Mouse (Mus musculus) heart, embryonic 16.5 days (tissue): ENCODE measurements around the gene Kcnc1. TPM values are rescaled to one million over a fixed set of nuclear protein-coding genes. Genes with fewer than 3 reads are reported as not detected.

Experiments used
- ATAC-seq: fragments of 200-750 bp; cut with Nextera tagmentation; replicated peaks from 2 replicates; pipeline ENCODE4 v1.8.0; 2017; ENCODE audit warnings: moderate number of reproducible peaks; ENCODE audit not compliant: insufficient read depth, low FRiP score; ENCODE audit errors: extremely low read depth
- H3K27ac ChIP-seq: fragments of 300-500 bp; sonication (generic); 2 replicates; pipeline ENCODE4 v1.5.1; 2014; ENCODE audit warnings: mild to moderate bottlenecking, low read length, control low read depth, moderate library complexity
- H3K27me3 ChIP-seq: fragments of 300-500 bp; sonication (generic); 2 replicates; pipeline ENCODE4 v1.6.1; 2014; ENCODE audit warnings: low read length, mixed read lengths; ENCODE audit not compliant: control insufficient read depth, insufficient read depth
- H3K36me3 ChIP-seq: fragments of 300-500 bp; sonication (generic); 2 replicates; pipeline ENCODE4 v1.6.1; 2014; ENCODE audit not compliant: control insufficient read depth, insufficient read depth
- H3K4me1 ChIP-seq: fragments of 300-500 bp; sonication (generic); 2 replicates; pipeline ENCODE4 v1.6.1; 2014; ENCODE audit warnings: low read length, mixed read lengths; ENCODE audit not compliant: control insufficient read depth, insufficient read depth
- H3K4me2 ChIP-seq: fragments of 300-500 bp; sonication (generic); 2 replicates; pipeline ENCODE4 v1.6.1; 2014; ENCODE audit warnings: low read depth, mild to moderate bottlenecking, control low read depth, low read length
- H3K4me3 ChIP-seq: fragments of 300-500 bp; sonication (generic); 2 replicates; pipeline ENCODE4 v1.5.1; 2014; ENCODE audit warnings: mild to moderate bottlenecking, control low read depth, low read length
- H3K9ac ChIP-seq: fragments of 300-500 bp; sonication (generic); 2 replicates; pipeline ENCODE4 v1.6.1; 2014; ENCODE audit warnings: low read length, control low read depth
- H3K9me3 ChIP-seq: fragments of 300-500 bp; sonication (generic); replicated peaks from 2 replicates; pipeline ENCODE4 v1.6.1; 2016; ENCODE audit warnings: low read length; ENCODE audit not compliant: control insufficient read depth
- WGBS: fragments of 180-500 bp; shearing (Covaris S2); extraction: QIAGEN DNeasy Blood & Tissue Kit; methylation state at CpG from one replicate; pipeline ENCODE4 v1.1.7; 2014; 5-methylcytosine and 5-hydroxymethylcytosine counted together
- polyA plus RNA-seq: library from polyadenylated mRNA; unstranded; fragments of >200 nt; fragmentation: Nextera tagmentation; extraction: Ambion mirVana; gene quantifications from 2 replicates; pipeline ENCODE4 v1.2.1, GENCODE M21; 2015

Gene Kcnc1
- polyA plus RNA-seq, 1 experiment from 2014 or later = not detected

GRCm38 (mm10) chr7:46453930-46454679, 57.8 kb downstream of the Kcnc1 start:
- no peak for ATAC-seq
- Histone ChIP-seq H3K27me3 (no peaks in the 10 kb centered on the region), H3K27ac (no peak overlapping the region), H3K9ac (no peak overlapping the region), H3K9me3 (no peaks in the 10 kb centered on the region), H3K4me1 (no peaks in the 10 kb centered on the region), H3K36me3 (no peaks in the 10 kb centered on the region), H3K4me3 (no peak overlapping the region), H3K4me2 (no peak overlapping the region)
- WGBS = 46% methylated on average over 10 of the region's 10 CpGs

DNA sequence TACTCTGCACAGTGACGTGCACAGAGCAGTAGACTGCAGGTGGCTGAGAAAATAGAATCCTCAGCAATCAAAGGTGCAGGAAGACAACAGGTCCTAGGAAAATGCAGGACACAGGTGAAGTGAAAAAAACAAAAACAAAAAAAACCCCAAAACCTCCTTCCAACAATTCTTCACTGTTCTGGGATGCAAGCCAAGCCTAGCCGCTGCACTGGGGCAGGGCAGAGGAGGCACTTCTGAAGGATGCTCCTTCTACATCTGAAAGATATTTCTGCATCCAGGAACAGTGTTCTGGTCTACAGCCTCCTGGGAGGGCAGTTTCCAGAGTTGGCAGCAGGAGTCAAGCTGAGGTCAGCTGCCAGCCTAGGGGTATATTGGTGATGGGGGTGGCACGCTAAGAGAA, 61.6 kb downstream of the Kcnc1 start:
- no peaks in the 10 kb centered on the region for H3K36me3 ChIP-seq
- H3K4me2 ChIP-seq = no peak overlapping the region
- H3K27me3 ChIP-seq = no peaks in the 10 kb centered on the region
- no peaks in the 10 kb centered on the region for H3K4me1 ChIP-seq
- no peak overlapping the region for H3K9ac ChIP-seq
- no peak for ATAC-seq
- WGBS = 74% methylated on average over 3 of the region's 3 CpGs
- no peaks in the 10 kb centered on the region for H3K9me3 ChIP-seq
- H3K4me3 ChIP-seq = no peak overlapping the region
- no peak overlapping the region for H3K27ac ChIP-seq

DNA sequence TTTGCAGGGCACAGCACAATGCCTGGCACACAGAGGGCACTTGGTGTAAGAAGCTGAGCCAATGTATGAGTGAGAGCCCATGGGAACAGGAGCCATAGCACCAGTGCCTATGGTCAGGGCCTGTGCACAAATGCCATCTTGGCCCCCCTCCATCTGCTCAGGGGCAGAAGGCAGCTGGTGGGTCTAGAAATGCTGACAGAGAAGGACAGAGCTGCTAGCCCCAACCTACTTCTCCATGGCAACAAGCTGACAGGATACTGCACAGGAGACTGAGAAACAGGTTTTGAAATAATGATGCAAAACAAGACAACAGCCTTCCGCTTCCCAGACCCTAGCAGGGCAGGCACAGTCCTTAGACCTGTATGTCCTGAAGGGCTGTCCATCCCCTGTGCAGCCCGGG, 62.9 kb downstream of the Kcnc1 start:
- Histone ChIP-seq H3K36me3 (no peaks in the 10 kb centered on the region), H3K4me3 (no peak overlapping the region), H3K27me3 (no peaks in the 10 kb centered on the region), H3K4me1 (0 out of 2 replicates have a peak, but pooled peaks cover under 1% of the 10 kb centered on the region), H3K9me3 (no peaks in the 10 kb centered on the region), H3K27ac (no peak overlapping the region), H3K9ac (no peak overlapping the region), H3K4me2 (no peak overlapping the region)
- WGBS = 69% methylated on average over 2 of the region's 2 CpGs
- ATAC-seq = no peak

- H3K27ac ChIP-seq = no peak overlapping the region
- H3K4me1 ChIP-seq = 0 out of 2 replicates have a peak, but pooled peaks cover 2% of the 10 kb centered on the region
- H3K27me3 ChIP-seq = no peaks in the 10 kb centered on the region
- H3K4me3 ChIP-seq = no peak overlapping the region
- WGBS = 81% methylated on average over 9 of the region's 9 CpGs
- no peaks in the 10 kb centered on the region for H3K36me3 ChIP-seq
- no peak overlapping the region for H3K4me2 ChIP-seq
- H3K9me3 ChIP-seq = no peaks in the 10 kb centered on the region
- no peak for ATAC-seq
- H3K9ac ChIP-seq = no peak overlapping the region
Observed at GRCm38 (mm10) chr7:46459605-46460245, 63.4 kb downstream of the Kcnc1 start.

DNA sequence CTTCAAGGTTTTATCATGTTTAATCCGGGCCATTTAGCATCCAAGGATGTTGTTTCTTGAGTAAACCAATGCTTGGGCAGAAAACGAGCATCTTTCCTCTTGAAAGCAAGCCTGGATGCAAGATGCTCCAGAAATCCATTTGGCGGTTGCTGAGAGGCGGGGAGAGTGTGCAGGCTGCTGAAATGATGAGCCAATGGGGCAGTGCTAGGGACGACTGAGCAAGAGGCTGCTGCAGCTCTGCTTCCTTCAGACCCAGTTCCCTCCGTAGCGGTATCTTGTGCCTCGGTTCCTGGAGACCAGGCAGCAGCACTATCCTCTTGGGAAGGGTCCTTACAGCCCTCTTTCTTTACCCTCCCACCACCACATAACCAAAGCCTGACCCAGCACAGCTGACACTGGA, 66.0 kb downstream of the Kcnc1 start:
- 68% methylated on average over 8 of the region's 8 CpGs for WGBS
- Histone ChIP-seq H3K4me2 (no peak overlapping the region), H3K36me3 (no peaks in the 10 kb centered on the region), H3K9ac (no peak overlapping the region), H3K27me3 (no peaks in the 10 kb centered on the region), H3K9me3 (no peaks in the 10 kb centered on the region), H3K4me3 (no peak overlapping the region), H3K27ac (no peak overlapping the region), H3K4me1 (peaks cover 9% of the 10 kb centered on the region)
- ATAC-seq = no peak

DNA sequence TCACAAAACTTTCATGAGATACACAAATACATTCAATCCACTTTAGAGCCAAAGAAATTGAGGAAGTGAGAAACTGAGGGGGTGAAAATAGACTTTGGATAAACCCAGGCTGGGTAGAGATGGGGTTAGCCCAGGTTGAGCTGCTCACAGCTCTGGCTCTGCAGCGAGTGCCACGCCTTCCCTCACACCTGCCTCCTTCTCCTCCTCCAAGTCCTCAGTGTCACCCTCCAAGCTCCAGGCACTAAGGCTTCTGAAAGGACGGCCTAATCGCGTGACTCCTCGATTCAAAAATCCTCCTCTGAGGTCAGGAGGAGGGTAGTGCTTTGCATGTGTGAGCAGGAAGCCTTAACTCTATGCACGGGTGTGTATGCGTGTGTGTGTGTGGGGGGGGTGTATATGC, 66.8 kb downstream of the Kcnc1 start:
- 78% methylated on average over 8 of the region's 8 CpGs for WGBS
- Histone ChIP-seq H3K4me3 (no peak overlapping the region), H3K4me1 (peaks cover 9% of the 10 kb centered on the region), H3K36me3 (no peaks in the 10 kb centered on the region), H3K4me2 (no peak overlapping the region), H3K9ac (no peak overlapping the region), H3K27me3 (no peaks in the 10 kb centered on the region), H3K27ac (no peak overlapping the region), H3K9me3 (no peaks in the 10 kb centered on the region)
- ATAC-seq = no peak

GRCm38 (mm10) chr7:46466422-46466981, 70.2 kb downstream of the Kcnc1 start:
- no peaks in the 10 kb centered on the region for H3K27me3 ChIP-seq
- ATAC-seq = no peak
- H3K36me3 ChIP-seq = no peaks in the 10 kb centered on the region
- 32% methylated on average over 7 of the region's 7 CpGs for WGBS
- no peak overlapping the region for H3K27ac ChIP-seq
- H3K4me3 ChIP-seq = no peak overlapping the region
- H3K4me1 ChIP-seq = peaks cover 16% of the 10 kb centered on the region
- no peak overlapping the region for H3K9ac ChIP-seq
- H3K4me2 ChIP-seq = 0 out of 2 replicates have a peak overlapping the region, but pooled peaks have one; percentile 4
- H3K9me3 ChIP-seq = no peaks in the 10 kb centered on the region

DNA sequence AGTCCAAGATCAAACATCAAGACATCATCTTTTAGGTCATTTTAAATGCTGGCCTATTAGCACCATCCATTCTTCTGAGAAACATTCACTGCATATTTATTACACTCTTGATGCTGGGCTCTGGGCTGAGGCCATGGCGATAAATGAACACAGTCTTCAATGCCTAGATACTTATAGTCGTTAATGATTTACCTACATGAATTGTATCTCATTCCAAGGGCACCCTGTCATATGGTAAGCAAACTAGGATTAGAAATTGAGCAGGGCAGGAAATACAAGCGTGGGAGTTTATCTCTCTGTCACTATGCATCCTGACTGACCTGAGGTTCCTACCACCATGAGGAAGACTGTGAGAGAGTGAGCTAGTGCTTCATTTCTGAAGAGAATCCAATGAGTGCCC, 73.2 kb downstream of the Kcnc1 start:
- no peaks in the 10 kb centered on the region for H3K27me3 ChIP-seq
- H3K9me3 ChIP-seq = no peaks in the 10 kb centered on the region
- WGBS = 78% methylated on average over 3 of the region's 3 CpGs
- H3K9ac ChIP-seq = no peak overlapping the region
- peaks cover 17% of the 10 kb centered on the region for H3K4me1 ChIP-seq
- no peak for ATAC-seq
- no peaks in the 10 kb centered on the region for H3K36me3 ChIP-seq
- H3K4me3 ChIP-seq = no peak overlapping the region
- no peak overlapping the region for H3K4me2 ChIP-seq
- H3K27ac ChIP-seq = no peak overlapping the region

- H3K27ac ChIP-seq = no peak overlapping the region
- H3K27me3 ChIP-seq = no peaks in the 10 kb centered on the region
- no peaks in the 10 kb centered on the region for H3K36me3 ChIP-seq
- no peak overlapping the region for H3K9ac ChIP-seq
- no peak overlapping the region for H3K4me2 ChIP-seq
- no peaks in the 10 kb centered on the region for H3K9me3 ChIP-seq
- H3K4me3 ChIP-seq = no peak overlapping the region
- WGBS = 36% methylated on average over 7 of the region's 7 CpGs
- no peak for ATAC-seq
- H3K4me1 ChIP-seq = peaks cover 19% of the 10 kb centered on the region
Observed at GRCm38 (mm10) chr7:46471054-46471737, 74.9 kb downstream of the Kcnc1 start.
